Mouse (Mus musculus) gastrocnemius, adult 18-20 months (tissue): ENCODE measurements around the gene Gsdma3. TPM values are rescaled to one million over a fixed set of nuclear protein-coding genes. Genes with fewer than 3 reads are reported as not detected.
"Not testable (repeated sequence)": the region's sequence is repeated elsewhere in the genome, so short reads cannot be mapped to it uniquely, and the experiment has no call there.

Source experiments
- DNase-seq: peaks from one replicate; pipeline ENCODE4 v3.0.0; 2021; ENCODE audit warnings: low spot score
- total RNA-seq, 2 experiments: library from RNA; stranded (reverse); gene quantifications; 2 replicates each; pipeline ENCODE4 v1.2.3; 2021

The Gsdma3 gene
- total RNA-seq, 2 experiments from 2014 or later, result 8.8 to 12.5 TPM

DNA sequence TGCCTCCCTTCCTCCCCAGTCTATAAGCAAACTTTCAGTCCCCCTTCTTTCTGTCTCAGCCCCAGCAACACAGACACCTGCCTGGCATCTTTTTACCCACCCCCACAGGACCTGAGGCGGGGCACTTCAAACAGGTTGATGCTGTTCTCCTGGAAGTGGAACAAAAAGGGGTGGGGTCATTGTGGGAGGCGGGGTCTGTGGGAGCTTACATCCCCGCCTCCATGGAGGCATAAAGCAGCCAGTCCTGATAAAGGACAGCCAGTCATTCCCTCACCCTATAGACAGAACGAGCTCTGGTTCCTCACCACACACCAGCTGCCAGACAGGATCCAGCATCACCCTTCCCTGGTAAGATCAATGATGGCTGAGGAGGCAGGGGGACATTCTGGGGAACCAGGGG is 37.9 kb downstream of the Gsdma3 start, which contains the start of gene Gsdma:
TSS of gene Gsdma (plus strand) at position 261 of the 400 bp plus-strand sequence.
- no peak for DNase-seq

DNA sequence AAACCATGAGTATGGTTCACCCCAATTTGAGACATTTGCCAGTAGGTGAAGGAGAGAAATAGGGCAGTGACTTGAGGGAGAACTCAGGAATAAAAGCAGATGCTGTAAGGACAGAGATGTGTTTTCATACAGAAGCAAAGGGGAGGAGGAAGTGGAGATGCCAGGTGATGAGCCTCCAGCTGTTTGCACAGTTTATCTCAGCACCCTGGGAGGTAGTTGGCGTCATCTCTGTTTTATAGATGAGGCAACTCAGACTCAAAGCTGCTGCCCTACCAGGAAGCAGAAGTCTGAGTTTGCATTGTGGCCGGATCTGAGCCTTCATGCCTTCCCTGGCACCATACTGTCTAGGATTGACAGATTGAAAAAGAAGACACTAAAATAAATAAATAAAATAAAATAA is 42.8 kb downstream of the Gsdma3 start:
- no peak for DNase-seq

DNA sequence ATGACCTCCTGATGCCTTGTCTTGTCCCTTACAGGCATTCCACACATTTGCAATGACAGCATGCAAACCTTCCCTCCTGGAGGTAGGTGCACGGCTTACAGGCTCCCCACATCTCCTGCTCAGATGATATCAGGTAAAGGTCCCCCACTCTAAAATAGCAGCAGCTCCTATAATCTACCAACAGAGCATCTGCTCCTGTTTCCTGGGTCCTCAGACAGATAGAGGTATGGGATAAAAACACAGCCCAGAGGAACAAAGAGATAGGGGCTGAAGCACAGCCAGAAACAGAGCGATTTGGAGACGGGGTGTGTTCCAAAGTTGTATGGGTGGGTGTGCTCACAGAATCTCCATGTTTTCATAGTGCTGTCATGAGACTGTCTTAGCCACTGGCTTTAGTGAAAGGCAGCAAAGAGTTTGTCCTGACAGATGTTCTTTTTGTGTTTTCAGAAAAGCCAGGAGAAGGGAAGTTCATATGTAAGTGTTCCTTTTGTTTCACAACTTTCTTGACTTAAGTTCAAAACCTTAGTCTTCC is 45.2 kb downstream of the Gsdma3 start:
- no peak for DNase-seq

DNA sequence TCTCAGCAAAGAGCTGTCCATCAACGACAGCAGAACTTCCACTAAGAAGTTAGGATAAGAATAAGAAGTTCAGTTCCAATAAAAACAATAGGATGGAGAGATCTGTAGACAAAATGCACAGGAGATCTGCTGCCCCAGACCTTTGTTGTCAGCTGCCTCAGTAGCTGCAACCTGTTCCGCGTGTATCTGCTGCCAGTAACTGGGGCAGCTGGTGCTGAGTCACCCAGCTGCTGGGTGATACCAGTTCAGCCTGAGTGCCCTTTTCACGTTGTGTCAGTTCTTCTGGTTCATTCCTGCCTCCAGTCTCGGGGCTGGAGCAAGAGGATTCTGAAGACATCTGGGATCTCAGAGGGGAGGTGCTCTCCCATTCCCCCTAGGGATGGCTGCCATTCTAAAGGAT is 45.7 kb downstream of the Gsdma3 start:
- DNase-seq, result no peak

DNA sequence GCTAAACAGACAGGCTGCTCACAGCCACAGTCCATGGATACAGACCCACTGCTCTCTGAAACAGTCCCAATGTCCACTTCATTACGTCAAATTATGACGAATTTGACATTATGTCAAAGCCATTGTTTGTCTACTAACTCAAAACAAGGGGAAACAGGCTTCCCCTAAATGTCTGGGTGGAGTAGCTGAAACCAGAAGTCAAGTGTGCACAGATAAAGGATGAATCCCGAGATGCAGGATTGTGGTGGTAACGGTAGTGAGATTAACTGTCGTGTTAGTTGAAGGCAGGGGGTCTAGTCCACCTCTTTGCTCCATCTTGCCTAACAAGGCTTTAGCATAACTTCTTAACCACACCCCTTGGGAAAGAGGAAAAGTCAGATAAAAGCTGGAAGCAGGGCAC is 46.3 kb downstream of the Gsdma3 start:
- no peak for DNase-seq

DNA sequence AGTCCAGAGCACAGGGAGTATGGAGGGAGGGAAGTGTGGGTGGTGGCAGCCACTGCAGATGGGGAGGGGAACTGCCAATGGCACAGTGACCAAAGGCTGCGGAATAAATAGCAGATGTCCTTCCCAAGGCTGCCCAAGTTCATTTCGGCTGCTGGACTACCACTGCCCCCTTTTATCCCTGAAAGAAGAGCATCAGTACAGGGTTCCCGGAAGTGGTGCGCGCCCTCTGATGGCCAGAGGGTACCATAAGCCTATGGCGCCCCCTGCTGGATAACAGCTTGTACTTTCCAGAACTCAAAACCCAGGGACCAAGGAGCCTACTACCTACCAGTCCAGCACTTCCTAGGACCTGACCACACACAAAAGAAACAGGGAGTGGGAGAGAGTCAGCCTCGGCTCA is 47.0 kb downstream of the Gsdma3 start:
- peak; percentile 52 for DNase-seq

DNA sequence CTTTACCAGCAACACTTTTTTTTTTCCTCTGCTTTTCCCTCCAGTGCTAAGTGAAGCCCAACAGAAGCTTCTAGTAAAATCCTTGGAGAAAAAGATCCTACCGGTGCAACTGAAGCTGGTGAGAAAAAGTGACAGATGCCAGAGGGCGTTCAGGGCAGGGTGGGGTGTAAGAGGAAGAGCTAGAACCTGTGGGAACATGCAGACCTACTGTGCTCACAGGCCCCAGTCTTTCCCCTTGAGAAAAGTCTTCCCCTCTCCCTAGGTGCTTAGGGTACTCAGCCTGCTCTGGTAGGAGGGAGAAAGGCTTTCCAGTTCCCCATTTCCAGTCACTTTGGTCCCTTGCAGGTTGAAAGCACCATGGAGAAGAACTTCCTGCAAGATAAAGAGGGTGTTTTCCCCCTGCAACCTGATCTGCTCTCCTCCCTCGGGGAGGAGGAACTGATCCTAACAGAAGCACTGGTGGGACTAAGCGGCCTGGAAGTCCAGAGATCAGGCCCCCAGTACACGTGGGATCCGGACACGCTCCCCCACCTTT is 49.7 kb downstream of the Gsdma3 start:
- DNase-seq, result no peak

DNA sequence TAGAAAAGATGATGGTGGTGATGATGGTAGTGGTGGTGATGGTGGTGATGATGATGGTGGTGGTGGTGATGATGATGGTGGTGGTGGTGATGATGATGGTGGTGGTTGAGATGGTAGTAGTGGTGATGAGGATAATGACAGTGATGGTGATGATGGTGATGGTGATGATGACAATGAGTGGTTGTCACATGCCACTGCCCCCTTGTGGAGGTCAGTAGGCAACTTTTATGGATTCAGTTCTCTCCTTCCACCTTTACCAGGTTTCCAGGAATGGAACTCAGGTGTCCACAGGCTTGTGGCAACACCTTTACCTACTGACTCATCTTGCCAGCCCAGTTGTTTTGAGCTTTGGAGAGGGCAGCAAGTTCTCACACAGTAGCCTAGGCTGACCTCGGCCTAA is 53.9 kb downstream of the Gsdma3 start:
- DNase-seq, result no peak

DNA sequence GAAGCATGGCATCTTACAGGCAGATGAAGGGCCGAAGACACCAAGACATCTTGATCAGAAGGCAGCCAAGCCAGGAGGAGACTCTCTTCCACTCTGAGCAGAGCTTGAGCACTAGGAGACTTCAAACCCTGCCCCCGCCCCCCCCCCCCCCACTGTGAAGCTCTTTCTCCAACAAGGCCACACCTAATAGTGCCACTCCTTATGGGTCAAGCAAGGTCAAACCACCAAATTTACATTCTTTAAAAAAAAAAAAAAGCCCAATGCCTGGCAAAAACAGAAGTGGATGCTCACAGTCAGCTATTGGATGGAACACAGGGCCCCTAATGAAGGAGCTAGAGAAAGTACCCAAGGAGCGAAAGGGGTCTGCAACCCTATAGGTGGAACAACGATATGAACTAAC is 54.4 kb downstream of the Gsdma3 start:
- DNase-seq, result not testable (repeated sequence)

DNA sequence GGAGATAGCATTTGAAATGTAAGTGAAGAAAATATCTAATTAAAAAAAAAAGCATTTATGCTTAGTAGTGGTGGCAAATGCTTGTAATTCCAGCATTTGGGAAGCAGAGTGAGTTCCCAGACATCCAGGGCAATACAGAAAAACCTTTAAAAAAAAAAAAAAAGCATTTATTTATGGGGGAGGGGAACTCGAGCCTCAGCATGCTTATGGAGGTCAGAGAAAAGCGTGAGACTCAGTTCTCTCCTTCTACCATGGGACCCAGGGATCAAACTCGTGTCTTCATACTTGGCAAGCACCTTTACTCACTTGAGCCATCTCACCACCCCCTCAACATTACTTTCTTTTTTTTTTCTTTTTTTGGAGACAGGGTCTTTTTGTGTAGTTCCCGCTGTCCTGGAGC is 55.0 kb downstream of the Gsdma3 start:
- no peak for DNase-seq

DNA sequence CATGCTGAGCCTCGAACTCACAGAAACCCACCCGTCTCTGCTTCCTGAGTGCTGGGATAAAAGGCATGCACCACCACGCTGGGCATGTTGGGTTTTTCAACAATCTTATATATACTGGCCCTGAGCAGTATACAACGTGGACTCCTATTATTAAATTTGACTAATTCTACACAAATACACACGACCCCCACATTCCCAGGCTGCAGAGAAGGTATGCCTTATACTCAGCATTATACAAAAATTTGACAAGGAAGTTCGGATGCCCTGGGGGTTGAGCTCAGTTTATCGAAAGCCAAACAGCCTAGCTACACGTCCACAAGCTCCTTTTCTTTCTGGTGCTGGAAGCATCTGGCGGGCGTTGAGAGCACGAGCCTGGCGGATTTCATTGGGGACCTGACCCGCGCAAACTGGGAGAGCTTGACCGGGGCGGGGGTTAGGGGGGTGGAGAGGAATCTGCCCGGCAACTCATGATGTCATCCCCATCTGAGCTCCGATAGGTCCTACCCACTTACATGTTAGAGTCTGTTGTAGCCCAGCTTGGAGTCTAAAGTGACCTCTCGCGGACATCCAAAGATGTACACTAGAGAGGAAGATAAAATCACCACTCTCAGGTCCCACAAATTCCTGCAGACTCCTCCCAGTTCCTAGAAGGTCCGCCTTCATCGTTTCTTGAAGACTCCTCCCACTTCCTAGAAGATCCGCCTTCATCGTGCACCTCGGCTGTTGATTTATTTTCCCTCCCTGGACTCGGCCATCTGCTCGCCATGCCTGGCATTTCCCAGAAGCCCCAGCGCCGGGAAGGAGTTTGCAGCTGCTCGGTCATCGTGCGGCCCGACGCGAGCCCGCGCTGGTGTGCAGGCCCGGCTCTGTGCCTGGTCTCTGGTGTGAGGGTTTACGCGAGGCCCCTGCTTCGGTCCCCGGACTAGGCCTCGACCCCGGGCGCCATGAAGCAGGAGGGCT is 55.9 kb downstream of the Gsdma3 start, which contains the start of gene Psmd3:
TSS of gene Psmd3 (plus strand) at position 769 of the 960 bp plus-strand sequence.
- peak; percentile 99 for DNase-seq

DNA sequence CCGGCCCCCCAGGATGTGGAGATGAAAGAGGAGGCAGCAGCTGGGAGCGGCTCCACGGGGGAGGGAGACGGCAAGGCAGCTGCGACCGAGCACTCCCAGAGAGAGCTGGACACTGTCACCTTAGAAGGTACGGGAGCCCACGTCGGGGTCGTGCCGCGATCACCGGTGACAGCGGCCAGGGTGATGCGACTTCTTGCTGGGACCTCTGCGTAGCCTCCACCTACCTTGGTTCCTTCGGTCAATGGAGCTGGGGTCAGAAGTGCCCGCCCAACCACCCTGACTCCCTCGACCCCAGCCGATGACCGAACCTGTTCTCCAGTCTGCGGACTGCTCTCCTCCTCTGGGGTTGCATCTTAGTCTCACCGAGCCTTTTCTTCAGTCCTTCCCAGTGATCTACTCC is 56.7 kb downstream of the Gsdma3 start:
- DNase-seq, result no peak

DNA sequence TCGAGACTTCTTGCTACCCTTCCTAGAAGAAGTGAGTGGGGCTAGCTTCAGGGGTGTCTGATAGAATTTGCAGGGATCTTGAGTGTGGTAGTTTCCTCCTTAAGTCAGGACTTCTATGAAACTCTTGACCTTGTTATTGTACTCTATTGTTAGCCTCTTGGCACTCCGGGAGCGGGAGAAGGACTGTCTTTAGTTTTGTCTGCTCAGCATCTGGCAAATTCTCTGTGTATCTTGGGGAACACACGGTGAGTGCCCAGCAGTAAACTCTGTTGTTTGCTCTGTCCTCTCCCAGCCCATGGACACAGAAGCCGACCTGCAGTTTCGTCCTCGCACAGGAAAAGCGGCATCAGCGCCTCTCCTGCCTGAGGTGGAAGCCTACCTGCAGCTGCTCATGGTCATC is 59.5 kb downstream of the Gsdma3 start:
- DNase-seq, result no peak

DNA sequence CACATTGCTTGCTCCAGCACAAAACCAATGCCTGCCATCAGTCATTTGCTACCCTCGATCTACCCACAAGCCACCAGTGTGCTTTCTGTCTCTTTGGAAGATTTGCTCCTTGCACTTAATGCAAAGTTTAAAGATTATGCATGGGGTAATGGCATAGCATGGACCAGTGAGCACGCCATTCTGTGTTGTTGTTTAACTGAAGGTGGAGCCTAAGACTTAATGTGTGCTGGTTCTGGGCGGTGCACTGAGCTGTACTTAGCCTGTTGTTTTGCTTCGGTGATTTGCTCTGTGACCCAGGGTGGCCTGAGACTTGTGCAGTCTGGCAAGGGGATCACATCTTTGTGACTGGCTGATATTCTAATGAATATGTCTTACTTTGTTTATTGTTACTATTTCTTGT is 60.8 kb downstream of the Gsdma3 start:
- DNase-seq, result no peak

Other genes with a start within 250 kb of the Gsdma3 start
- gene Tcap, start 242.5 kb upstream of the Gsdma3 start, total RNA-seq, result 1,000 to 10,000 TPM; 3,864 to 4,194 TPM
- gene Pnmt, start 239.9 kb upstream of the Gsdma3 start, total RNA-seq, result 1 to 10 TPM; 1.2 to 8.2 TPM
- gene Pgap3, start 225.9 kb upstream of the Gsdma3 start, total RNA-seq, result 1 to 10 TPM; 2.3 to 3.7 TPM
- gene Erbb2, start 213.9 kb upstream of the Gsdma3 start, total RNA-seq, result 1 to 10 TPM; 1.1 to 1.7 TPM
- gene Mien1, start 187.4 kb upstream of the Gsdma3 start, total RNA-seq, result 10 to 100 TPM; 36.0 to 37.8 TPM
- gene Grb7, start 180.0 kb upstream of the Gsdma3 start, total RNA-seq, result under 1 TPM in 1 of 2 experiments, not detected in 1; 0.12 TPM
- gene Ikzf3, start 80.3 kb upstream of the Gsdma3 start, total RNA-seq, result under 1 TPM in 1 of 2 experiments, not detected in 1; 0.14 TPM
- gene Zpbp2, start 75.3 kb upstream of the Gsdma3 start, total RNA-seq, result not detected
- gene Ormdl3, start 39.0 kb upstream of the Gsdma3 start, total RNA-seq, result 10 to 100 TPM; 25.1 to 26.3 TPM
- not detected for gene Lrrc3c, start 28.1 kb upstream of the Gsdma3 start, total RNA-seq
- gene Gm12355, start 699 bp upstream of the Gsdma3 start, total RNA-seq, result 1 to 10 TPM; 4.1 to 6.6 TPM
- gene Gsdma2, start 20.4 kb downstream of the Gsdma3 start, total RNA-seq, result 1 to 10 TPM in 1 of 2 experiments, under 1 TPM in 1; 0.73 to 1.1 TPM
- gene Gsdma, start 38.0 kb downstream of the Gsdma3 start, total RNA-seq, result under 1 TPM; 0.83 to 0.89 TPM
- gene Psmd3, start 56.2 kb downstream of the Gsdma3 start, total RNA-seq, result 100 to 1,000 TPM; 105 to 106 TPM
- not detected for gene Csf3, start 74.9 kb downstream of the Gsdma3 start, total RNA-seq
- gene Med24, start 103.1 kb downstream of the Gsdma3 start, total RNA-seq, result 10 to 100 TPM; 48.1 to 53.3 TPM
- gene Thra, start 114.3 kb downstream of the Gsdma3 start, total RNA-seq, result 10 to 100 TPM; 78.3 to 85.2 TPM
- 100 to 1,000 TPM in 1 of 2 experiments, 10 to 100 TPM in 1; 74.0 to 126 TPM for gene Nr1d1, start 149.0 kb downstream of the Gsdma3 start, total RNA-seq
- gene Msl1, start 169.2 kb downstream of the Gsdma3 start, total RNA-seq, result 10 to 100 TPM; 50.5 to 56.4 TPM
- gene Casc3, start 178.5 kb downstream of the Gsdma3 start, total RNA-seq, result 10 to 100 TPM; 14.0 to 15.6 TPM
- under 1 TPM; 0.09 to 0.14 TPM for gene Rapgefl1, start 210.4 kb downstream of the Gsdma3 start, total RNA-seq
- gene Wipf2, start 237.3 kb downstream of the Gsdma3 start, total RNA-seq, result 1 to 10 TPM; 5.5 to 5.7 TPM